Mouse (Mus musculus): Measurements from ENCODE around the gene Nfrkb.

- TF ChIP-seq CTCF (conservative IDR thresholded peaks at IDR 0.05; ENCODE audit: low read length) (no peak), POU5F1 (IDR thresholded peaks at IDR 0.05; ENCODE audit: borderline replicate concordance, low read length) (no peak), NANOG (IDR thresholded peaks at IDR 0.05; ENCODE audit: borderline replicate concordance, low read length) (no peak)
Observed at GRCm38 (mm10) chr9:31412165-31412564, 26.2 kb downstream of the Nfrkb start.
